Mouse (Mus musculus): ENCODE results near the gene Alppl2. TPM values are rescaled to one million over a fixed set of nuclear protein-coding genes. Genes with fewer than 3 reads are reported as not detected.

Alppl2 gene
- total and polyA plus RNA-seq, 3 experiments: not detected

DNA sequence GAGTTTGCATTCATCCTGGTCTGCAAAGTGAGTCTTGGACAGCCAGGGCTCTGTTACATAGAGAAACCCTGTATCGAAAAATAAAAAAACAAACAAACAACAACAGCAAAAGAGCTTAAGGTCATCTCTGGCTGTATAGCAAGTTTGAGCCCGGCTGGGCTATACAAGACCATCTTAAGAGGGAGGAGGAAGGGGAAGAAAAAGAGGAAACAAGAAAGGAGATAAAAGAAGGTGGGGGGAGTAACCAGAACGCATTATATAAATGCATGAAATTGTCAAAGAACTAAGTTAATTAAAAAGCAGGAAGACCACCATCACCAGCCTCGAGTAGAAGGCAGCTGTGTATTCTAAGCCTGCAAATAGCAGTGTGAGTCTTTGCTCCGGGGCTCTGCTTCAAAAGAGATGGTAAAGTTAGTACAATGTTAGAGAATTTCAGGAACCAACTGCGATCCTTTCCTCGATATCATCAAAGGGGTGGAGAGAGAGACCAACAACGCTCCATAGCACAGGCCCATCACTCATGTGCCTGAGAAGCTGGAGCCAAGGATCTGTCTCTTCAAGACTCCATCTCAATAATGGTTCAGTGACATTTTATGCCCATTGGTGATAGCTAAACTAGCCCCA is 30.6 kb downstream of the Alppl2 start:
- peaks cover 6% of the 10 kb centered on the region; the same call in 1 of the 2 replicates for H3K27me3 ChIP-seq (ENCODE audit: insufficient read depth, low read length)
- no peaks in the 10 kb centered on the region; the same call in 1 of the 2 replicates for H3K9me3 ChIP-seq (replicated peaks)
- DNase-seq (ENCODE audit: low spot score) (no peak), ATAC-seq (ENCODE audit: extremely low read depth, insufficient number of reproducible peaks, low FRiP score, poor library complexity, severe bottlenecking) (no peak)
- TF ChIP-seq GATA2 (IDR thresholded peaks at IDR 0.05; ENCODE audit: borderline replicate concordance, low read depth, low read length) (no peak), TAL1 (conservative IDR thresholded peaks at IDR 0.05; ENCODE audit: low read depth, low read length) (no peak), CTCF (IDR thresholded peaks at IDR 0.05; ENCODE audit: low read depth, low read length) (no peak), GATA1 (IDR thresholded peaks at IDR 0.05; ENCODE audit: borderline replicate concordance, low read length) (no peak), POLR2AphosphoS5 (IDR thresholded peaks at IDR 0.05; ENCODE audit: insufficient replicate concordance, low read depth, low read length) (no peak)
- H3K36me3 ChIP-seq (replicated peaks): no peaks in the 10 kb centered on the region
- no peak overlapping the region for H3K4me3 ChIP-seq (ENCODE audit: low read depth, low read length)
- H3K4me1 ChIP-seq (ENCODE audit: insufficient read depth, low read depth, low read length): peaks cover 8% of the 10 kb centered on the region

DNA sequence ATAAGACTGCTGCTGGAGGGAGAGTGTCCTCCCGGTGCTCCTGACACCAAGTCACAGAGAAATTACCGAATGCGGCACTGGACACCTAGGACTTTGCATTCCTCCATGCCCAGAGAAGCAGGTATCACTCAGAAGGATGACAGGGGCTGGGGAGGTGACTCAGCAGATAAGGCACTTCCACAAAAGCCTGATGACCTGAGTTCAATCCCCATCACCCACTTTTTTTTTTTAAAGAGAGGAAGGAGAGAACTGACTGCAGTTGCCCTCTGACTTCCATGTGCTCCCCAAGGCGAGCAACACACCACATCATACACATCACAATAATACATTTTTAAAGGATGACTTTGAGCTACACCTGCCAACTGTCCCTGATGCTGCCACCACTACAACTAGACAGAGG is 32.7 kb downstream of the Alppl2 start:
- peaks cover 4% of the 10 kb centered on the region for H3K36me3 ChIP-seq (replicated peaks)
- peaks cover 6% of the 10 kb centered on the region; the same call in 1 of the 2 replicates for H3K27me3 ChIP-seq (ENCODE audit: insufficient read depth, low read length)
- DNase-seq (ENCODE audit: low spot score) (no peak), ATAC-seq (ENCODE audit: extremely low read depth, insufficient number of reproducible peaks, low FRiP score, poor library complexity, severe bottlenecking) (no peak)
- no peak for TF ChIP-seq GATA2 (IDR thresholded peaks at IDR 0.05; ENCODE audit: borderline replicate concordance, low read depth, low read length)
- TF ChIP-seq POLR2AphosphoS5 (IDR thresholded peaks at IDR 0.05; ENCODE audit: insufficient replicate concordance, low read depth, low read length): no peak
- no peak for TF ChIP-seq TAL1 (conservative IDR thresholded peaks at IDR 0.05; ENCODE audit: low read depth, low read length)
- no peak for TF ChIP-seq CTCF (IDR thresholded peaks at IDR 0.05; ENCODE audit: low read depth, low read length)
- no peak for TF ChIP-seq GATA1 (IDR thresholded peaks at IDR 0.05; ENCODE audit: borderline replicate concordance, low read length)
- no peaks in the 10 kb centered on the region for H3K9me3 ChIP-seq (replicated peaks)
- peaks cover 8% of the 10 kb centered on the region for H3K4me1 ChIP-seq (ENCODE audit: insufficient read depth, low read depth, low read length)
- H3K4me3 ChIP-seq (ENCODE audit: low read depth, low read length): no peak overlapping the region

DNA sequence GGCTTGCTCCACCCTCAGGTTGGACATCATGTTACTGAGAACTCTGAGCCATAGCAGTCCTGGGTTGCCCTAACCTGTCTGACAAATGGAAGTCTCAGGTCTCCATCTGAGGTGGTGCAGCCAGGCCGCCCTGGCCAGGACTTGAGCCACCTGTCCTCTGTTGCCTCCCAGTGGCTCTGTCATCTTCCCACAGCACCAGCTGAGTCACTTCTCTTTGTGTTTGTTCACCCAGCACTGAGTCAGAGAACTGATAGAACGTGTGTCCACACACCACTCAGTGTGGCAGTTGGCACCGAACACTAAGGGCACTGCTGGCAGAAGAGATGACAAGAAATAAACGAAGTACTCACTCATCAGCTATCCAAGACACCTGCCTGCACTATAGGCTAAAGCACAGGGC is 38.4 kb downstream of the Alppl2 start:
- TF ChIP-seq TAL1 (conservative IDR thresholded peaks at IDR 0.05; ENCODE audit: low read depth, low read length) (no peak), POLR2AphosphoS5 (IDR thresholded peaks at IDR 0.05; ENCODE audit: insufficient replicate concordance, low read depth, low read length) (no peak), CTCF (IDR thresholded peaks at IDR 0.05; ENCODE audit: low read depth, low read length) (no peak), GATA1 (IDR thresholded peaks at IDR 0.05; ENCODE audit: borderline replicate concordance, low read length) (no peak), GATA2 (IDR thresholded peaks at IDR 0.05; ENCODE audit: borderline replicate concordance, low read depth, low read length) (no peak)
- no peak for ATAC-seq (ENCODE audit: extremely low read depth, insufficient number of reproducible peaks, low FRiP score, poor library complexity, severe bottlenecking)
- Histone ChIP-seq H3K9me3 (replicated peaks) (no peaks in the 10 kb centered on the region), H3K36me3 (replicated peaks) (peaks cover 52% of the 10 kb centered on the region), H3K4me1 (ENCODE audit: insufficient read depth, low read depth, low read length) (no peaks in the 10 kb centered on the region), H3K4me3 (ENCODE audit: low read depth, low read length) (no peak overlapping the region), H3K27me3 (ENCODE audit: insufficient read depth, low read length) (peaks cover 2% of the 10 kb centered on the region; the same call in 1 of the 2 replicates)
- no peak for DNase-seq (ENCODE audit: low spot score)

DNA sequence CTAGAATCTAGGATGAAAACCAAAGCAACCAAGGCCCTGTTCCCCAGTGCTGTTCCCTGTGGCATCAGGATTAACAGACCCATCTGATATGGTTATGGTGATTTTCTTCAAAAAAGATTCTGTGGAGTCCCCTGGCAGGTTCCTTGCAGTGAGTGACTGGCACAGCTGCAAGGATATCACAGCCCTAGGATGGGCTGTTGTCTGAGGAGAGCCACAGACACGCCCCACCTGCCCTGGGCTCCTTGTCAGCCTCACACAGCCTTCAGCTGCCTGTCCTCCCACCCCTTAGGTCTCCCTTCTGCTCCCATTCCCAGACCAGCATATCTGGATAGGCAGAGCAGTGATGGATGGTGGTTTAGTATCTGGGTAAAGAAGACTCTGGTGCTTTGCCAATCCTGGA is 39.0 kb downstream of the Alppl2 start:
- H3K36me3 ChIP-seq (replicated peaks): peaks cover 59% of the 10 kb centered on the region
- no peak overlapping the region for H3K4me3 ChIP-seq (ENCODE audit: low read depth, low read length)
- H3K9me3 ChIP-seq (replicated peaks): no peaks in the 10 kb centered on the region
- no peaks in the 10 kb centered on the region for H3K4me1 ChIP-seq (ENCODE audit: insufficient read depth, low read depth, low read length)
- TF ChIP-seq GATA2 (IDR thresholded peaks at IDR 0.05; ENCODE audit: borderline replicate concordance, low read depth, low read length) (no peak), POLR2AphosphoS5 (IDR thresholded peaks at IDR 0.05; ENCODE audit: insufficient replicate concordance, low read depth, low read length) (no peak), TAL1 (conservative IDR thresholded peaks at IDR 0.05; ENCODE audit: low read depth, low read length) (no peak)
- no peak for ATAC-seq (ENCODE audit: extremely low read depth, insufficient number of reproducible peaks, low FRiP score, poor library complexity, severe bottlenecking)
- H3K27me3 ChIP-seq (ENCODE audit: insufficient read depth, low read length): peaks cover 1% of the 10 kb centered on the region; the same call in 1 of the 2 replicates
- no peak for DNase-seq (ENCODE audit: low spot score)

DNA sequence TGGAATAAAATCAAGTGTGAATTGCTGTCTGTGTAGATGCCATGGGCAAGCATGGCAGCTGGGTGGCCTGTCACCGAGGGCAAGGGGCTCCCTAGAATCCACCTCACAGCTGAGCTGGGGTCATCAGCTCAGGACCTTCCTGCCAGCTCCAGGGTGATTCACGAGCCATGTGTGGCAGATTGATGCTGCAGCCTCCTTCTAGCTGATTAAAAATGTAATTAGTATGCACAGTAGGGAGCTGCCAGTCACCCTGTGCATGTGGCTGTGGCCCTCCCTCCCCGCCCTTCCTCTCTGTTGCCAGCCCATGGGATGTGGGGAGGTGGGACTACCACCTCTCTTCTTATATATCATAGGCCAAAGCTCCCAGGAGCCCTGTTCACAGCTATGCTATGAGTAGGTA is 39.7 kb downstream of the Alppl2 start:
- H3K27me3 ChIP-seq (ENCODE audit: insufficient read depth, low read length): no peaks in the 10 kb centered on the region
- H3K4me1 ChIP-seq (ENCODE audit: insufficient read depth, low read depth, low read length): no peaks in the 10 kb centered on the region
- TF ChIP-seq GATA2 (IDR thresholded peaks at IDR 0.05; ENCODE audit: borderline replicate concordance, low read depth, low read length) (no peak), CTCF (IDR thresholded peaks at IDR 0.05; ENCODE audit: low read depth, low read length) (no peak), GATA1 (IDR thresholded peaks at IDR 0.05; ENCODE audit: borderline replicate concordance, low read length) (no peak), POLR2AphosphoS5 (IDR thresholded peaks at IDR 0.05; ENCODE audit: insufficient replicate concordance, low read depth, low read length) (no peak), TAL1 (conservative IDR thresholded peaks at IDR 0.05; ENCODE audit: low read depth, low read length) (no peak)
- DNase-seq (ENCODE audit: low spot score) (no peak), ATAC-seq (ENCODE audit: extremely low read depth, insufficient number of reproducible peaks, low FRiP score, poor library complexity, severe bottlenecking) (no peak)
- no peak overlapping the region for H3K4me3 ChIP-seq (ENCODE audit: low read depth, low read length)
- H3K9me3 ChIP-seq (replicated peaks): no peaks in the 10 kb centered on the region
- peaks cover 65% of the 10 kb centered on the region for H3K36me3 ChIP-seq (replicated peaks)

DNA sequence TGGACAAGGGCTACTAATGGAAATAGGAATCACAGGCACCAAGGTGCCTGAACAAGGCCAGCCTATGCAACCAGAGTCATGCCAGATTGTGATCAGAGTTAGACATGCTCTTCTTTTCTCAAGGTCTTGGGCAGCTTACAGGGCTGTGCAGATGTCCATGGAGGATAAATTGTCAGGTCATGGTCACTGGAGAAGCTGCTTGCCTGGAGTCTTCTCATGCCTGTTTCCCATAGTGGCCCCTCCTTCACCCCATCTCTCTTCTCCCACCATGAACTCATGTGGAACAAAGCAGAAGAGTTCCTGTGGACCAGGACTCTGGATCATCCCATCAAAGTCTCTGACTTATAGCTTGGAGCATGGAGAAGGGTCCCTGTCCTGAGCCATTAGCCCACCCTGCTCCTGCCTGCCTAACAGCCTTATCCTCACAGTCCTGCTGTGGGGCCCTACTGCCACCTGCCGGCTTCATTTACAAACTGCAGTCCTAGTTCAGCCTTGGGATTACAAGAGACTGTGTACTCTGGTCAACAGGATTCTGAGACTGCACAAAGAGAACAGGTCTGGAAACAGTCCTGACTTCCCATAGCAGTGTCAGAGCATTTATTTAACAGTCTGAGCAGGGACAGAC is 47.8 kb downstream of the Alppl2 start:
- Histone ChIP-seq H3K4me1 (ENCODE audit: insufficient read depth, low read depth, low read length) (peaks cover 11% of the 10 kb centered on the region), H3K27me3 (ENCODE audit: insufficient read depth, low read length) (no peaks in the 10 kb centered on the region), H3K36me3 (replicated peaks) (peaks cover 38% of the 10 kb centered on the region), H3K4me3 (ENCODE audit: low read depth, low read length) (no peak overlapping the region), H3K9me3 (replicated peaks) (no peaks in the 10 kb centered on the region)
- DNase-seq (ENCODE audit: low spot score) (peak; percentile 45), ATAC-seq (ENCODE audit: extremely low read depth, insufficient number of reproducible peaks, low FRiP score, poor library complexity, severe bottlenecking) (no peak; the same call in 1 of the 2 replicates)
- TF ChIP-seq CTCF (IDR thresholded peaks at IDR 0.05; ENCODE audit: low read depth, low read length) (peak; percentile 96), GATA1 (IDR thresholded peaks at IDR 0.05; ENCODE audit: borderline replicate concordance, low read length) (no peak)

Measured in G1E (cell line).